Mouse (Mus musculus) adrenal gland, postnatal 10 days (tissue): ENCODE measurements around the gene Fam189b. TPM values are rescaled to one million over a fixed set of nuclear protein-coding genes. Genes with fewer than 3 reads are reported as not detected.

Experiments
- DNase-seq: peaks from one replicate; pipeline ENCODE4 v3.0.0; 2021; ENCODE audit warnings: mixed read lengths
- microRNA-seq: library from miRNA; unstranded; fragments of <30 nt; microRNA quantifications from one replicate; pipeline ENCODE4 v1.2.0, GENCODE M21; 2021
- total RNA-seq, 2 experiments: library from RNA; stranded (reverse); gene quantifications; 2 replicates each; pipeline ENCODE4 v1.2.3; 2021

Fam189b gene
- total RNA-seq, 2 experiments from 2014 or later: 16.2 to 24.8 TPM

DNA sequence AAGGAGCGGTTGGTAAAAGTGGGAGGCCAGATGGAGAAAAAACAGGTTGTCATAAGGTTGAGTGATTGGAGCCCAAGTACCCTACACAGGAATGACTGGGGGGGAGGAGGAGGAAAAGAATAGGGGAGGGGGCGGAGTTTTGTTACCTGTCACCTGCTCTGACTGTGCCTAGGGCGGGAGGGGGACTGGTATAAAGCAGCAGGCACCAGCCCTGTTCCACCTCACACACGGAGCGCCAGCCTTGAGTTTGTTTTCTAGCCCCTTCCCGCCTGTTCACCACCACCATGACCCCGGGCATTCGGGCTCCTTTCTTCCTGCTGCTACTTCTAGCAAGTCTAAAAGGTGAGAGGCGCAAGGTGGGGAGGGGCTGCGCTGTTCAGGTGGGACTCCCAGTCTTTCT is 45.9 kb downstream of the Fam189b start, which contains the start of gene Muc1:
Gene Muc1, plus strand, starts transcription at position 222 of the 400 bp plus-strand sequence.
- no peak for DNase-seq

- no peak for DNase-seq
Observed at GRCm38 (mm10) chr3:89229276-89229675, 46.3 kb downstream of the Fam189b start.

DNA sequence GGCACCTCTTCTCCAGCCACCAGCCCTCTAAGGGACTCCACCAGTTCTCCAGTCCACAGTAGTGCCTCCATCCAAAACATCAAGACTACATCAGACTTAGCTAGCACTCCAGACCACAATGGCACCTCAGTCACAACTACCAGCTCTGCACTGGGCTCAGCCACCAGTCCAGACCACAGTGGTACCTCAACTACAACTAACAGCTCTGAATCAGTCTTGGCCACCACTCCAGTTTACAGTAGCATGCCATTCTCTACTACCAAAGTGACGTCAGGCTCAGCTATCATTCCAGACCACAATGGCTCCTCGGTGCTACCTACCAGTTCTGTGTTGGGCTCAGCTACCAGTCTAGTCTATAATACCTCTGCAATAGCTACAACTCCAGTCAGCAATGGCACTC is 47.6 kb downstream of the Fam189b start:
- no peak for DNase-seq

DNA sequence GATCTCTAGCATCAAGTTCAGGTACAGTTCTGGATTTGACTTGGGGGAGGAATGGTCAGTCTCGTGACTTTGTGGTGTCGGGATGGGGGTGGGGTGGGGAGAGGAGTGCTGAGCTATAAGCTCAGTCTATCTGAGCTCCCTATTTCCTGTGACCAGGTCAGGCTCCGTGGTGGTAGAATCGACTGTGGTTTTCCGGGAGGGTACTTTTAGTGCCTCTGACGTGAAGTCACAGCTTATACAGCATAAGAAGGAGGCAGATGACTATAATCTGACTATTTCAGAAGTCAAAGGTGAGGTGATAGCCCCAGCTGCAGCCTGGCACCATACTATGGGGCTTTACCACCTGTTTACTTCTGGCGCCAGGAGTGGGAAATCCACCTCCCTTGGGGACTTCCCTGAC is 48.4 kb downstream of the Fam189b start:
- no peak for DNase-seq

DNA sequence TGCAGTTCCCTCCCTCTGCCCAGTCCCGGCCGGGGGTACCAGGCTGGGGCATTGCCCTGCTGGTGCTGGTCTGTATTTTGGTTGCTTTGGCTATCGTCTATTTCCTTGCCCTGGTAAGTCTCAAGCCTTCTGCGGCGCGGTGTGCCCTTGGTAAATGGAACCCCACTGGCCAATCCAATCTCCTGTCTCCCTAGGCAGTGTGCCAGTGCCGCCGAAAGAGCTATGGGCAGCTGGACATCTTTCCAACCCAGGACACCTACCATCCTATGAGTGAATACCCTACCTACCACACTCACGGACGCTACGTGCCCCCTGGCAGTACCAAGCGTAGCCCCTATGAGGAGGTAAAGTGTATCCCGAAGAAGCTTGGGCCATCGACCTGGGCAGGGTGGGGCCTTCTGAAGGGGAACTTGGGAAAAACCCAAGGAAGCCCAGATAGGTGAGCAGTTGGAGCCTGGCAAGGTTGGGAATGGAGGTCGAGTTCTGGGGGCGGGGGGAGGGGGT is 48.9 kb downstream of the Fam189b start:
- no peak for DNase-seq

GRCm38 (mm10) chr3:89232614-89233013 is 49.7 kb downstream of the Fam189b start:
- no peak for DNase-seq

DNA sequence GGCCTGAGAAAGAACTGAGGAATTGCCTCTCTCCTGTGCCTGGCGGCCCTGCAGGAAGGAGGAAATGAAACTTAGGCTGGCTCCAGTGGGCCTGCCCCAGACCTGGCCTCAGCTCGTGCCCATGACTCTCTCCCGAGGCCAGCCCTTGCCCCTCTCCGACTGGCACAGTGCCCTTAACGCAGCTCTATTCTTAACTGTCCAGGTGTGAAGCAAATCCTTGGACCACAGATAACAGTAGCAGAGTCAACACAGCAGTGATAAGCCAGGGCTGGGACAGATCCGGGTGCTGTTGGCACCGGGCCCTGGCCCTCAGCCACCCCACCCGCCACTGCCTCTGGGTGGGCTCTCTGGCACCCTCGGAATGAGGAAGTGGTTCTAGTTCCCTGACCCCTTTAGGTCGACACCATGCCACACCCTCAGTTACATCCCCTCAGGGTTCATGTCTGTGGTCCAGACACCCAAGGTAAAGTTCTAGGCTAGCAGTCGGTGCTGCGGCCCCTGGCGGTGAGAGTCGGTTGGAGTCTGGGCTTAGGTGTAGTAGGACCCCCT is 50.7 kb downstream of the Fam189b start:
- no peak for DNase-seq

- DNase-seq: no peak
Observed at GRCm38 (mm10) chr3:89236516-89236915, 53.6 kb downstream of the Fam189b start.

DNA sequence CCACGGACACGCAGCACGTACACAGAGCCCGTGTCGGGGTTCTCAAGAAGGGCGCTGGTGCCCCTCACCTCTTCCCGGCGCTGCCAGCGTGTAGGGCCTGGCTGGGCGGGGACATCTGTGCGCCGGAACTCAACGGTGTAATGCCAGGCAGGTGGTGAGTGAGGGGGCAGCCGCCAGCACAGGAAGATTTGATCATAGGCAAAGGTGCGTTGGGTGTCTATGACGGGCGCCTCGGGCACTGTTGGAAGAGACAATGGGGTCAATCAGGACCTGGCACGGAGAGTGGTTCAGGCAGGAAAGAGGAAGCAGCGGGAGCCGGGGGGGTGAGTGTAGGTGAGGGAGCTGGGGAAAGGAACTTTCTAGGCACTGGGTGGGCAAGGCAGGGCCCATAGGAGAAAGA is 54.7 kb downstream of the Fam189b start:
- no peak for DNase-seq

- no peak for DNase-seq
Observed at GRCm38 (mm10) chr3:89238494-89238893, 55.6 kb downstream of the Fam189b start.

Small RNAs within 50 kb of the gene (microRNA-seq; reads per million reads assigned to microRNA genes)
- 66.0 reads per million, percentile 39 among the genes with 10 or more reads in this experiment for gene Mir92b

Other genes with a start within 250 kb of the Fam189b start
- 10 to 100 TPM; 34.4 to 44.4 TPM for gene Ash1l, start 232.5 kb upstream of the Fam189b start, total RNA-seq
- gene Dap3, start 232.0 kb upstream of the Fam189b start, total RNA-seq: 100 to 1,000 TPM; 114 to 128 TPM
- 10 to 100 TPM; 19.2 to 23.2 TPM for gene Rusc1, start 89.8 kb upstream of the Fam189b start, total RNA-seq
- not detected for gene Gm43738, start 82.0 kb upstream of the Fam189b start, total RNA-seq
- gene Fdps, start 81.2 kb upstream of the Fam189b start, total RNA-seq: 10 to 100 TPM; 56.9 to 70.2 TPM
- 10 to 100 TPM; 15.2 to 41.1 TPM for gene Pklr, start 47.0 kb upstream of the Fam189b start, total RNA-seq
- gene Hcn3, start 22.9 kb upstream of the Fam189b start, total RNA-seq: 1 to 10 TPM; 2.2 to 5.7 TPM
- gene Clk2, start 18.3 kb upstream of the Fam189b start, total RNA-seq: 10 to 100 TPM; 42.0 to 65.6 TPM
- 10 to 100 TPM; 67.9 to 72.7 TPM for gene Scamp3, start 5.7 kb upstream of the Fam189b start, total RNA-seq
- 10 to 100 TPM; 47.8 to 48.1 TPM for gene Gba, start 19.8 kb downstream of the Fam189b start, total RNA-seq
- 10 to 100 TPM; 21.8 to 22.6 TPM for gene Thbs3, start 32.0 kb downstream of the Fam189b start, total RNA-seq
- 100 to 1,000 TPM; 176 to 198 TPM for gene Mtx1, start 43.9 kb downstream of the Fam189b start, total RNA-seq
- gene Muc1, start 45.9 kb downstream of the Fam189b start, total RNA-seq: under 1 TPM; 0.51 to 0.55 TPM
- 100 to 1,000 TPM; 109 to 116 TPM for gene Krtcap2, start 62.8 kb downstream of the Fam189b start, total RNA-seq
- gene Trim46, start 63.2 kb downstream of the Fam189b start, total RNA-seq: 1 to 10 TPM; 2.0 to 4.2 TPM
- 100 to 1,000 TPM; 115 to 122 TPM for gene Dpm3, start 76.2 kb downstream of the Fam189b start, total RNA-seq
- gene Slc50a1, start 87.4 kb downstream of the Fam189b start, total RNA-seq: 10 to 100 TPM; 46.7 to 53.1 TPM
- gene Efna1, start 98.0 kb downstream of the Fam189b start, total RNA-seq: 10 to 100 TPM; 25.0 to 34.3 TPM
- under 1 TPM; 0.51 to 0.73 TPM for gene Efna3, start 139.8 kb downstream of the Fam189b start, total RNA-seq
- 1 to 10 TPM; 1.7 to 2.2 TPM for gene Efna4, start 154.9 kb downstream of the Fam189b start, total RNA-seq
- gene Adam15, start 166.9 kb downstream of the Fam189b start, total RNA-seq: 10 to 100 TPM; 62.8 to 68.9 TPM
- under 1 TPM; 0.48 to 0.82 TPM for gene Dcst2, start 178.8 kb downstream of the Fam189b start, total RNA-seq
- under 1 TPM in 1 of 2 experiments, not detected in 1; 0.45 TPM for gene Dcst1, start 182.1 kb downstream of the Fam189b start, total RNA-seq
- 10 to 100 TPM; 62.3 to 62.4 TPM for gene Zbtb7b, start 211.6 kb downstream of the Fam189b start, total RNA-seq
- under 1 TPM in 1 of 2 experiments, not detected in 1; 0.24 TPM for gene Lenep, start 219.7 kb downstream of the Fam189b start, total RNA-seq
- 10 to 100 TPM; 49.4 to 54.6 TPM for gene Flad1, start 228.7 kb downstream of the Fam189b start, total RNA-seq
- gene Cks1b, start 235.2 kb downstream of the Fam189b start, total RNA-seq: 10 to 100 TPM; 39.8 to 43.2 TPM
- 100 to 1,000 TPM in 1 of 2 experiments, 10 to 100 TPM in 1; 94.4 to 108 TPM for gene Shc1, start 235.3 kb downstream of the Fam189b start, total RNA-seq
- gene Pygo2, start 247.1 kb downstream of the Fam189b start, total RNA-seq: 10 to 100 TPM; 34.2 to 36.9 TPM